13 mouse cellular contexts compared by ENCODE assay signal in genomic region chr1:57083134-57083533, GRCm38 (mm10).
A peak's percentile ranks its signal among the peaks of the same experiment; 100 is the strongest.
DNase-seq lines count a peak whose midpoint lies in the region; ATAC-seq and TF ChIP-seq lines count a peak whose summit lies in the region.
"Had no signal": no experiment of that assay in that cellular context is flagged by ENCODE, and none has a peak within 500 bp of the region (broad histone marks: within the 10 kb centered on the region; RNA-seq: fewer than 3 reads in every experiment).

No protein-coding gene starts in this region.

- H3K4me2 ChIP-seq in embryonic facial prominence, embryonic 14.5 days (ENCODE audit: low read depth, low read length): peak overlapping the region; percentile 28; the same call in 1 of the 2 replicates
- peak overlapping the region; percentile 41 for H3K4me2 ChIP-seq in hindbrain, embryonic 15.5 days
- H3K4me2 ChIP-seq in neural tube, embryonic 12.5 days (replicated peaks): peak overlapping the region; percentile 49
- H3K4me2 ChIP-seq: lung, embryonic 15.5 days; stomach, embryonic 15.5 days had no signal

- H3K9ac ChIP-seq in embryonic facial prominence, embryonic 14.5 days (ENCODE audit: low read depth, low read length): no peak overlapping the region
- H3K9ac ChIP-seq in hindbrain, embryonic 15.5 days: no peak overlapping the region
- 0 out of 2 replicates have a peak overlapping the region, but pooled peaks have one; percentile 21 for H3K9ac ChIP-seq in neural tube, embryonic 12.5 days
- H3K9ac ChIP-seq: lung, embryonic 15.5 days; stomach, embryonic 15.5 days had no signal

- H3K4me1 ChIP-seq in embryonic facial prominence, embryonic 14.5 days (ENCODE audit: control insufficient read depth, insufficient read depth, low read length): peaks cover 8% of the 10 kb centered on the region; the same call in 1 of the 2 replicates
- peaks cover 5% of the 10 kb centered on the region; the same call in 1 of the 2 replicates for H3K4me1 ChIP-seq in hindbrain, embryonic 15.5 days (replicated peaks)
- peaks cover 4% of the 10 kb centered on the region; the same call in 1 of the 2 replicates for H3K4me1 ChIP-seq in neural tube, embryonic 12.5 days
- H3K4me1 ChIP-seq: lung, embryonic 15.5 days; stomach, embryonic 15.5 days had no signal

- no peaks in the 10 kb centered on the region for H3K27me3 ChIP-seq in embryonic facial prominence, embryonic 14.5 days (replicated peaks; ENCODE audit: control insufficient read depth, insufficient read depth, low read length)
- H3K27me3 ChIP-seq in hindbrain, embryonic 15.5 days: 0 out of 2 replicates have a peak, but pooled peaks cover 3% of the 10 kb centered on the region
- no peaks in the 10 kb centered on the region for H3K27me3 ChIP-seq in neural tube, embryonic 12.5 days (replicated peaks)
- H3K27me3 ChIP-seq: lung, embryonic 15.5 days; stomach, embryonic 15.5 days had no signal

- TF ChIP-seq CTCF in brain, embryonic 14.5 days (IDR thresholded peaks at IDR 0.05; ENCODE audit: borderline replicate concordance, extremely low read depth, insufficient read depth, insufficient read length): no peak

- peak; percentile 86 for DNase-seq in brain, embryonic 14.5 days (ENCODE audit: low read depth)
- no peak for DNase-seq in embryonic facial prominence, embryonic 14.5 days (ENCODE audit: low spot score)
- no peak for DNase-seq in spleen, adult 12 weeks (ENCODE audit: low spot score)
- DNase-seq in lung, postnatal 14 days: no peak
- no peak for DNase-seq in lung, postnatal 10 days
- DNase-seq: adrenal gland, postnatal 36 days; cerebellum, adult 8-10 months; kidney, postnatal 25 days; liver had no signal

- no peak for TF ChIP-seq POLR2A in brain, embryonic 14.5 days (IDR thresholded peaks at IDR 0.05; ENCODE audit: borderline replicate concordance, extremely low read depth, insufficient read depth, insufficient read length, poor library complexity, severe bottlenecking)

- 43% methylated on average over 17 of the region's 17 CpGs for WGBS in embryonic facial prominence, embryonic 14.5 days
- 18% methylated on average over 17 of the region's 17 CpGs for WGBS in hindbrain, embryonic 15.5 days
- WGBS in neural tube, embryonic 12.5 days: 27% methylated on average over 17 of the region's 17 CpGs

- H3K4me3 ChIP-seq in embryonic facial prominence, embryonic 14.5 days (ENCODE audit: low read depth, low read length): no peak overlapping the region
- peak overlapping the region; percentile 16 for H3K4me3 ChIP-seq in hindbrain, embryonic 15.5 days
- H3K4me3 ChIP-seq in neural tube, embryonic 12.5 days: no peak overlapping the region
- H3K4me3 ChIP-seq: lung, embryonic 15.5 days; stomach, embryonic 15.5 days had no signal

- no peak overlapping the region for H3K27ac ChIP-seq in embryonic facial prominence, embryonic 14.5 days (replicated peaks; ENCODE audit: low read depth, low read length)
- H3K27ac ChIP-seq in hindbrain, embryonic 15.5 days (replicated peaks): no peak overlapping the region
- no peak overlapping the region for H3K27ac ChIP-seq in neural tube, embryonic 12.5 days
- H3K27ac ChIP-seq: lung, embryonic 15.5 days; stomach, embryonic 15.5 days had no signal

- H3K9me3 ChIP-seq in embryonic facial prominence, embryonic 14.5 days (ENCODE audit: control insufficient read depth, low read length): no peaks in the 10 kb centered on the region
- H3K9me3 ChIP-seq in hindbrain, embryonic 15.5 days: no peaks in the 10 kb centered on the region
- no peaks in the 10 kb centered on the region for H3K9me3 ChIP-seq in neural tube, embryonic 12.5 days
- H3K9me3 ChIP-seq: lung, embryonic 15.5 days; stomach, embryonic 15.5 days had no signal

- no peak for ATAC-seq in embryonic facial prominence, embryonic 14.5 days (ENCODE audit: low read depth)
- ATAC-seq in hindbrain, embryonic 15.5 days (ENCODE audit: low FRiP score, low read depth): peak; percentile 75
- peak; percentile 52; the same call in 1 of the 2 replicates for ATAC-seq in neural tube, embryonic 12.5 days (ENCODE audit: low FRiP score, low read depth)

- no peaks in the 10 kb centered on the region for H3K36me3 ChIP-seq in embryonic facial prominence, embryonic 14.5 days (ENCODE audit: control insufficient read depth, insufficient read depth, low read length)
- no peaks in the 10 kb centered on the region for H3K36me3 ChIP-seq in hindbrain, embryonic 15.5 days
- no peaks in the 10 kb centered on the region for H3K36me3 ChIP-seq in neural tube, embryonic 12.5 days
- H3K36me3 ChIP-seq: lung, embryonic 15.5 days; stomach, embryonic 15.5 days had no signal
